Mouse (Mus musculus): Measurements from ENCODE around the gene Dcaf12. TPM values are rescaled to one million over a fixed set of nuclear protein-coding genes. Genes with fewer than 3 reads are reported as not detected.

Dcaf12 gene
- total RNA-seq, 2 experiments from 2014 or later, result 31.8 to 34.1 TPM

Other genes with a start within 250 kb of the Dcaf12 start
- gene Aqp3, start 216.7 kb downstream of the Dcaf12 start, total RNA-seq (2021), result not detected
- gene Nol6, start 190.4 kb downstream of the Dcaf12 start, total RNA-seq (2021), result 10 to 100 TPM; 16.9 to 18.8 TPM
- gene Ube2r2, start 179.1 kb downstream of the Dcaf12 start, total RNA-seq (2021), result 10 to 100 TPM; 85.3 to 85.8 TPM
- 100 to 1,000 TPM; 110 to 113 TPM for gene Ubap2, start 39.7 kb downstream of the Dcaf12 start, total RNA-seq (2021)
- 10 to 100 TPM; 39.9 to 43.7 TPM for gene Ubap1, start 34.1 kb upstream of the Dcaf12 start, total RNA-seq (2021)
- 1 to 10 TPM; 1.6 to 3.3 TPM for gene Kif24, start 150.0 kb upstream of the Dcaf12 start, total RNA-seq (2021)
- gene Nudt2, start 150.3 kb upstream of the Dcaf12 start, total RNA-seq (2021), result 10 to 100 TPM; 25.8 to 26.3 TPM
- gene AI464131, start 188.2 kb upstream of the Dcaf12 start, total RNA-seq (2021), result 10 to 100 TPM; 75.2 to 77.4 TPM
- under 1 TPM in 1 of 2 experiments, not detected in 1; 0.36 TPM for gene 1110017D15Rik, start 202.4 kb upstream of the Dcaf12 start, total RNA-seq (2021)

All from gastrocnemius, postnatal 10 days (tissue).